Mouse (Mus musculus): ENCODE results near the gene Sertad2. TPM values are rescaled to one million over a fixed set of nuclear protein-coding genes. Genes with fewer than 3 reads are reported as not detected.

Gene Sertad2
- polyA plus RNA-seq (2016; fragmentation: Nextera tagmentation; extraction: Ambion mirVana): 36.0 and 36.9 TPM in 2 replicates

DNA sequence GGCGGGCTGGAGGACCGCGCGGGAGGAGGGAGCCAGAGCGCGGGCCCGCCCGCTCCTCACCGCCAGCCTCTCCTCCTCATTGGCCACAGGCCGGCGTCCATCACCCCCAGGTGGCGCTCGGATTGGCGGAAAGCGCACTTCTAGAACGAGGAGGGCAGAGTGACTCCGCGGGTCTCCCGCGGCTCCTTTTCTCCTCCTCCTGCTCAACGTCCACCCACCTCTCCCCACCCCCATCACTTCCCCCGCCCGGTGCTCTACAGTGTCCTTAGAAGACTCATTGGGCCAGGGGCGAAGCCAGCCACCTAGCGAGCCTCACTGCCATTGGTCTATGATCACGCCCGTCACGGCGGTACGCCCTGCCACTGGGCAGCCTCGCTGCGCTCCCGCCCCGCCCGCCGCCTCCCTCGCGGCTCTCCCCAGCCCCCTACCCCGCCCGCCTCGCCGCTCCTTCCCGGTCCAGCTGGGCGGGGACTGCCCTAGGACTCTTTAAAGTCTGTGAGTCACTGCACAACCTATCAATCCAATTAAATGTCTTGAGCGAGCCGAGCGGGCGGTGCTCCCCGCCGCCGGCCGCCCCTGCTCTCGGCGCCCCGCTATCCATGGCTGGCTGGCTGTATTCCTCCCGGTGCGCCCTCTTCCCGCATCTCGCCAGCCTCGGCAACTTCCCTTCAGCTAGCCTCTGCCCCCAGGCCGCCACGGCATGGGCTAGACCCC, at the start of gene Sertad2:
TSS of gene Sertad2 (plus strand) at position 515 of the 714 bp plus-strand sequence.
- Histone ChIP-seq H3K4me1 (peaks cover 16% of the 10 kb centered on the region), H3K9ac (peak within 1 kb of the TSS; percentile 86), H3K4me3 (peak within 1 kb of the TSS; percentile 75), H3K27ac (peak within 1 kb of the TSS; percentile 97), H3K36me3 (no peaks in the 10 kb centered on the region), H3K27me3 (no peaks in the 10 kb centered on the region), H3K4me2 (replicated peaks) (peak within 1 kb of the TSS; percentile 75), H3K9me3 (replicated peaks) (no peaks in the 10 kb centered on the region)
- 0% methylated on average over 44 of the region's 62 CpGs for WGBS
- peak; percentile 100 for ATAC-seq (ENCODE audit: low FRiP score)

- H3K4me3 ChIP-seq: no peak overlapping the region
- no peak overlapping the region for H3K27ac ChIP-seq
- H3K9me3 ChIP-seq (replicated peaks): no peaks in the 10 kb centered on the region
- no peaks in the 10 kb centered on the region for H3K27me3 ChIP-seq
- H3K36me3 ChIP-seq: no peaks in the 10 kb centered on the region
- no peaks in the 10 kb centered on the region for H3K4me1 ChIP-seq
- H3K4me2 ChIP-seq (replicated peaks): no peak overlapping the region
- 86% methylated on average over 6 of the region's 6 CpGs for WGBS
- ATAC-seq (ENCODE audit: low FRiP score): no peak
- no peak overlapping the region for H3K9ac ChIP-seq
These were observed 49.0 kb upstream of the Sertad2 start for GRCm38 (mm10) chr11:20493922-20494626.

GRCm38 (mm10) chr11:20500516-20500915, 42.5 kb upstream of the Sertad2 start:
- Histone ChIP-seq H3K4me2 (replicated peaks) (no peak overlapping the region), H3K9ac (no peak overlapping the region), H3K9me3 (replicated peaks) (no peaks in the 10 kb centered on the region), H3K27ac (no peak overlapping the region), H3K36me3 (no peaks in the 10 kb centered on the region), H3K4me1 (no peaks in the 10 kb centered on the region), H3K4me3 (no peak overlapping the region), H3K27me3 (no peaks in the 10 kb centered on the region)
- WGBS: 33% methylated on average over 3 of the region's 3 CpGs
- no peak for ATAC-seq (ENCODE audit: low FRiP score)

- Histone ChIP-seq H3K36me3 (no peaks in the 10 kb centered on the region), H3K4me3 (no peak overlapping the region), H3K9ac (no peak overlapping the region), H3K4me2 (replicated peaks) (no peak overlapping the region), H3K9me3 (replicated peaks) (no peaks in the 10 kb centered on the region), H3K27ac (no peak overlapping the region), H3K27me3 (no peaks in the 10 kb centered on the region), H3K4me1 (no peaks in the 10 kb centered on the region)
- no peak for ATAC-seq (ENCODE audit: low FRiP score)
- WGBS: 64% methylated on average over 5 of the region's 5 CpGs
These were observed 41.7 kb upstream of the Sertad2 start for GRCm38 (mm10) chr11:20501160-20501955.

- Histone ChIP-seq H3K27me3 (no peaks in the 10 kb centered on the region), H3K9ac (no peak overlapping the region), H3K4me3 (no peak overlapping the region), H3K36me3 (no peaks in the 10 kb centered on the region), H3K4me1 (no peaks in the 10 kb centered on the region), H3K4me2 (replicated peaks) (no peak overlapping the region), H3K9me3 (replicated peaks) (no peaks in the 10 kb centered on the region), H3K27ac (no peak overlapping the region)
- WGBS: 84% methylated on average over 6 of the region's 6 CpGs
- no peak for ATAC-seq (ENCODE audit: low FRiP score)
These were observed 29.5 kb upstream of the Sertad2 start for GRCm38 (mm10) chr11:20513574-20513973.

DNA sequence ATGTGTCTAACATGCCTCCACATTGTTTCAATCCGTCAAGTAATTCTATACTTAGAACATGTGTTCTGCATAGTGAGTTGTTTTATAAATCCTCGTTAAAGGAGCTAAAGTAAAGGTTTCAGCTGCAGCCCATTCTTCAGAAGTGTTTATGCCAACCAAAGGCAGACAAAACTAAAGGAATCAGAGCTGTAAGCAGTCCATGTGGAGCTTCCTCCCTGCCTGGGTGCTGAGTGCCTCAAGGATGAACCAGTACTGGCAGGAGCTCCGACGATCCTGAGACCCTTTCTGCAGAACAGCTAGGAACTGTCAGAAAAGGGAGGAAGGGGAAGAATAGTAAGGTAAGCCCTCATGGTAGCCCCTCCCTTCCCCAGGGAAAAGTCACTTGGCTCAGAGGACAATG, 28.3 kb upstream of the Sertad2 start:
- Histone ChIP-seq H3K4me1 (no peaks in the 10 kb centered on the region), H3K4me2 (replicated peaks) (no peak overlapping the region), H3K9ac (no peak overlapping the region), H3K4me3 (no peak overlapping the region), H3K27ac (no peak overlapping the region), H3K36me3 (no peaks in the 10 kb centered on the region), H3K27me3 (no peaks in the 10 kb centered on the region), H3K9me3 (replicated peaks) (no peaks in the 10 kb centered on the region)
- 76% methylated on average over 4 of the region's 4 CpGs for WGBS
- no peak for ATAC-seq (ENCODE audit: low FRiP score)

DNA sequence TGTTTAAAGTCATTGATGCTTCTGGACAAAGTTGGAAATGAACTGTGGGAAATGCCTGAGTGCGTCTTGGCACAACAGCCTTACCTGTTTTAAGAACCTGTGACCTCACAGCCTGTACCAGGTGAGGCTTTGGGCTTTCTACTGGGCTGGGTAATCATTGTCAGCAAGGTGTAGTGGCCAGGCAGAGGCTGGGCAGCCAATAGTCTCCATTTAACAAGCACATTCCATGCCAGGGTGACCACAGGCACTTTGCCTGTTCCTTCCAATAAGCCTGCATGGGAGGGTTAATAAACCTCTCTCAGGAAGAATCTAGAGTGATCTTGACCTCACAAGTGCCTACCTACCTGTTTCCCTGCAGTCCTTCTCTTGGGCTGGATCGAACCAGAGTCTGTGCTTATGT, 21.7 kb upstream of the Sertad2 start:
- WGBS: 89% methylated on average over 2 of the region's 2 CpGs
- Histone ChIP-seq H3K9me3 (replicated peaks) (no peaks in the 10 kb centered on the region), H3K4me1 (no peaks in the 10 kb centered on the region), H3K4me3 (no peak overlapping the region), H3K27ac (no peak overlapping the region), H3K9ac (no peak overlapping the region), H3K27me3 (no peaks in the 10 kb centered on the region), H3K4me2 (replicated peaks) (no peak overlapping the region), H3K36me3 (no peaks in the 10 kb centered on the region)
- ATAC-seq (ENCODE audit: low FRiP score): no peak

- Histone ChIP-seq H3K9ac (no peak overlapping the region), H3K4me1 (no peaks in the 10 kb centered on the region), H3K36me3 (no peaks in the 10 kb centered on the region), H3K27ac (no peak overlapping the region), H3K4me3 (no peak overlapping the region), H3K4me2 (replicated peaks) (no peak overlapping the region), H3K27me3 (no peaks in the 10 kb centered on the region), H3K9me3 (replicated peaks) (no peaks in the 10 kb centered on the region)
- 62% methylated on average over 4 of the region's 4 CpGs for WGBS
- ATAC-seq (ENCODE audit: low FRiP score): peak; percentile 50; the same call in 1 of the 2 replicates
These were observed 20.3 kb upstream of the Sertad2 start for GRCm38 (mm10) chr11:20522750-20523149.

GRCm38 (mm10) chr11:20524435-20524834, 18.6 kb upstream of the Sertad2 start:
- Histone ChIP-seq H3K4me1 (no peaks in the 10 kb centered on the region), H3K9ac (no peak overlapping the region), H3K4me2 (replicated peaks) (no peak overlapping the region), H3K27ac (no peak overlapping the region), H3K9me3 (replicated peaks) (no peaks in the 10 kb centered on the region), H3K4me3 (no peak overlapping the region), H3K27me3 (no peaks in the 10 kb centered on the region), H3K36me3 (no peaks in the 10 kb centered on the region)
- WGBS: 91% methylated on average over 1 of the region's 1 CpGs
- no peak for ATAC-seq (ENCODE audit: low FRiP score)

- H3K27ac ChIP-seq: no peak overlapping the region
- H3K27me3 ChIP-seq: no peaks in the 10 kb centered on the region
- H3K9me3 ChIP-seq (replicated peaks): no peaks in the 10 kb centered on the region
- H3K4me2 ChIP-seq (replicated peaks): no peak overlapping the region
- H3K36me3 ChIP-seq: no peaks in the 10 kb centered on the region
- H3K4me1 ChIP-seq: no peaks in the 10 kb centered on the region
- H3K9ac ChIP-seq: no peak overlapping the region
- no peak for ATAC-seq (ENCODE audit: low FRiP score)
- WGBS: 75% methylated on average over 8 of the region's 8 CpGs
- no peak overlapping the region for H3K4me3 ChIP-seq
These were observed 17.1 kb upstream of the Sertad2 start for GRCm38 (mm10) chr11:20525909-20526308.

DNA sequence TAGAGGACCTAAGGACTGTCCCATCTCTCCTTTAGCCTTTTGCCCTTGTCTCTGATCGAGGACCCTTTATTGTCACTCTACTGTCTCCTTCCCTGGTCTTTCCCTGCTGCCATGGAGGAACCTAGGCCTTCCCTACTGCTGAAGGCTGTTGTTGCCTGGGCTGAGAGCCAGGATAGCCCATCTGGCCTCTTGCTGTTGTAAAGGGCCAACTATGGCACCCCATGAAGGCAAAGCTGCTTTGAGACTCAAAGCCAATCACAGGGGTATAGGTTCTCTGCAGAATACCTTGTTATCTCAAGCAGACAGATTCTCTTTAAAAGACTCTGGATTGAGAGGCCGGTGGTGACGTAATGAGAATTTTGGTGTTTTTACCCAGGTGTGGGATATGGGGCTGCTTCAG, 15.2 kb upstream of the Sertad2 start:
- 91% methylated on average over 3 of the region's 3 CpGs for WGBS
- H3K4me3 ChIP-seq: no peak overlapping the region

DNA sequence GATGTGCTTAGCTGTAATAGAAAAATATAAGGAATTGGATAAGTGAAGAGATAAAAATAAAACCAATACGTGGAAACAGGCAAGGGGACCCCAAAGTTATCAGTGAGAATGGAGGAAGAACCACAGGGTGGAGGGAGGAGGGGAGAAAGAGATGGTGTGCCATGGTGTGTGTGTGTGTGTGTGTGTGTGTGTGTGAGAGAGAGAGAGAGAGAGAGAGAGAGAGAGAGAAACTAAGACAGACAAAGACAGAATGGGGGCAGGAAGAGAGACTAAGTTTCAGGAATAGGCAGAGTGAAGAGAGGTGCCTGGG, 11.4 kb upstream of the Sertad2 start:
- Histone ChIP-seq H3K9ac (peak overlapping the region; percentile 72), H3K27me3 (no peaks in the 10 kb centered on the region; the same call in 1 of the 2 replicates), H3K36me3 (no peaks in the 10 kb centered on the region), H3K4me3 (peak overlapping the region; percentile 53), H3K4me2 (replicated peaks) (peak overlapping the region; percentile 87), H3K27ac (no peak overlapping the region), H3K9me3 (replicated peaks) (no peaks in the 10 kb centered on the region), H3K4me1 (peaks cover 6% of the 10 kb centered on the region; the same call in 1 of the 2 replicates)
- ATAC-seq (ENCODE audit: low FRiP score): no peak
- 21% methylated on average over 1 of the region's 1 CpGs for WGBS

More for the DNA sequence above, 15.2 kb upstream of the Sertad2 start:
- Histone ChIP-seq H3K27ac (no peak overlapping the region), H3K9me3 (replicated peaks) (no peaks in the 10 kb centered on the region), H3K27me3 (no peaks in the 10 kb centered on the region), H3K36me3 (no peaks in the 10 kb centered on the region), H3K9ac (no peak overlapping the region), H3K4me1 (peaks cover 6% of the 10 kb centered on the region; the same call in 1 of the 2 replicates), H3K4me2 (replicated peaks) (no peak overlapping the region)
- ATAC-seq (ENCODE audit: low FRiP score): no peak

Measured in hindbrain, embryonic 12.5 days (tissue).